Mouse (Mus musculus): ENCODE measurements at regions not wholly inside any gene's neighbourhood (a gene's known extent, or its start where the extent isn't known, plus 50 kb on each side); places are given as distances from the start of the nearest gene placed in this dataset.

DNA sequence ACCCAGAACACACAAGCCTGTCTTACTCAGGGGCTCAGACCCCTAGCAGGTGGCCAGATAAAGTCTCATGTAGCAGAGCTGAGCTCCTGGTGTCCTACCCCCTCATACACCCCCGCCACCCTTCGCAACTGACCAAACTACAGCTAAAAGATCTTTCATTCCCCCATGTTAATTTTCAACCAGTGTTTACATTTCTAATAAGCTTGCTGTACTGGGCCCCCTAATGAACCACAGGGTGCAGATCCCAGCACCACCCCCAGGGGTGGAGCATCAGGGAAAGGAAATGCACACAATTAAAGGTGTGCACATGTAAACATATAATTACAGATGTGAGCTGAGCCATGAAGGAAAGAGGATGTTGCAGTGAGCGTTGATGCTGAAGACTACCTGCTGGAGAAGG lies 54.6 kb upstream of the Stx16 start:
- Histone ChIP-seq H3K27ac (peak overlapping the region; percentile 30), H3K4me1 (peaks cover 42% of the 10 kb centered on the region), H3K9me3 (replicated peaks) (no peaks in the 10 kb centered on the region), H3K4me2 (0 out of 2 replicates have a peak overlapping the region, but pooled peaks have one; percentile 1), H3K9ac (no peak overlapping the region), H3K4me3 (replicated peaks) (no peak overlapping the region), H3K27me3 (peaks cover 37% of the 10 kb centered on the region), H3K36me3 (no peaks in the 10 kb centered on the region)
- 67% methylated on average over 3 of the region's 3 CpGs for WGBS
- 0 out of 2 replicates have a peak, but pooled peaks have one; percentile 19 for ATAC-seq (replicated peaks; ENCODE audit: low FRiP score)

GRCm38 (mm10) chr2:174022292-174022691 lies 53.8 kb upstream of the Stx16 start:
- Histone ChIP-seq H3K27me3 (peaks cover 31% of the 10 kb centered on the region), H3K4me1 (peaks cover 42% of the 10 kb centered on the region), H3K36me3 (no peaks in the 10 kb centered on the region), H3K9me3 (replicated peaks) (no peaks in the 10 kb centered on the region), H3K27ac (no peak overlapping the region), H3K4me3 (replicated peaks) (no peak overlapping the region), H3K4me2 (no peak overlapping the region), H3K9ac (no peak overlapping the region)
- WGBS = 80% methylated on average over 4 of the region's 4 CpGs
- ATAC-seq (replicated peaks; ENCODE audit: low FRiP score) = no peak

- no peak overlapping the region for H3K4me2 ChIP-seq
- H3K4me1 ChIP-seq = peaks cover 36% of the 10 kb centered on the region
- H3K9me3 ChIP-seq (replicated peaks) = no peaks in the 10 kb centered on the region
- no peaks in the 10 kb centered on the region for H3K36me3 ChIP-seq
- peaks cover 33% of the 10 kb centered on the region; the same call in 1 of the 2 replicates for H3K27me3 ChIP-seq
- ATAC-seq (replicated peaks; ENCODE audit: low FRiP score) = peak; percentile 55
- no peak overlapping the region for H3K9ac ChIP-seq
- no peak overlapping the region for H3K27ac ChIP-seq
- WGBS = 59% methylated on average over 11 of the region's 11 CpGs
- H3K4me3 ChIP-seq (replicated peaks) = no peak overlapping the region
Measured at GRCm38 (mm10) chr2:174025181-174025870, 50.8 kb upstream of the Stx16 start.

Measured in kidney, embryonic 15.5 days (tissue).